Mouse (Mus musculus) spleen, postnatal 10 days (tissue): Measurements from ENCODE around the gene Dusp10.

Experiments used
- DNase-seq, 2 experiments: peaks; one replicate each; pipeline ENCODE4 v3.0.0; 2021 to 2022; ENCODE audit warnings: low spot score in 2 of 2

Dusp10 gene

GRCm38 (mm10) chr1:184053711-184054110, 40.6 kb downstream of the Dusp10 start:
- no peak for DNase-seq

GRCm38 (mm10) chr1:184054176-184054575, 41.1 kb downstream of the Dusp10 start:
- no peak for DNase-seq

- DNase-seq = no peak
These were observed 45.1 kb downstream of the Dusp10 start for GRCm38 (mm10) chr1:184058206-184058605.

GRCm38 (mm10) chr1:184059814-184060213, 46.7 kb downstream of the Dusp10 start:
- DNase-seq = no peak

- no peak for DNase-seq
These were observed 47.3 kb downstream of the Dusp10 start for GRCm38 (mm10) chr1:184060381-184060780.

GRCm38 (mm10) chr1:184060828-184061734, 48.0 kb downstream of the Dusp10 start:
- no peak for DNase-seq

GRCm38 (mm10) chr1:184061901-184062300, 48.8 kb downstream of the Dusp10 start:
- DNase-seq = no peak

GRCm38 (mm10) chr1:184064306-184064705, 51.2 kb downstream of the Dusp10 start:
- DNase-seq = peak in 1 of 2 experiments; percentile 36

- DNase-seq = no peak
These were observed 52.7 kb downstream of the Dusp10 start for GRCm38 (mm10) chr1:184065589-184066361.

- DNase-seq = no peak
These were observed 53.6 kb downstream of the Dusp10 start for GRCm38 (mm10) chr1:184066460-184067287.

GRCm38 (mm10) chr1:184067704-184068558, 54.8 kb downstream of the Dusp10 start:
- no peak for DNase-seq

GRCm38 (mm10) chr1:184068971-184069370, 55.9 kb downstream of the Dusp10 start:
- DNase-seq = no peak

- no peak for DNase-seq
These were observed 63.0 kb downstream of the Dusp10 start for GRCm38 (mm10) chr1:184076065-184076464.

GRCm38 (mm10) chr1:184076756-184077155, 63.7 kb downstream of the Dusp10 start:
- no peak for DNase-seq

- DNase-seq = no peak
These were observed 66.2 kb downstream of the Dusp10 start for GRCm38 (mm10) chr1:184079304-184079703.

GRCm38 (mm10) chr1:184082661-184083060, 69.6 kb downstream of the Dusp10 start:
- no peak for DNase-seq

GRCm38 (mm10) chr1:184083166-184083565, 70.1 kb downstream of the Dusp10 start:
- no peak for DNase-seq

GRCm38 (mm10) chr1:184084961-184085360, 71.9 kb downstream of the Dusp10 start:
- DNase-seq = no peak

- DNase-seq = no peak
These were observed 77.4 kb downstream of the Dusp10 start for GRCm38 (mm10) chr1:184090515-184090914.

GRCm38 (mm10) chr1:184094914-184095313, 81.8 kb downstream of the Dusp10 start:
- DNase-seq = no peak

- DNase-seq = no peak
These were observed 87.3 kb downstream of the Dusp10 start for GRCm38 (mm10) chr1:184100414-184100813.
